Mouse (Mus musculus) heart, embryonic 15.5 days (tissue): ENCODE results near the gene Hdgfl1. TPM values are rescaled to one million over a fixed set of nuclear protein-coding genes. Genes with fewer than 3 reads are reported as not detected.

Experiments
- ATAC-seq: fragments of 200-750 bp; cut with Nextera tagmentation; replicated peaks from 2 replicates; pipeline ENCODE4 v1.8.0; 2017; ENCODE audit warnings: low read depth, moderate TSS enrichment; ENCODE audit not compliant: insufficient number of reproducible peaks, insufficient read depth, low FRiP score
- H3K27ac ChIP-seq: fragments of 300-500 bp; sonication (generic); 2 replicates; pipeline ENCODE4 v1.5.1; 2015; ENCODE audit warnings: mild to moderate bottlenecking, inconsistent platforms
- H3K27me3 ChIP-seq: fragments of 300-500 bp; sonication (generic); 2 replicates; pipeline ENCODE4 v1.6.1; 2015; ENCODE audit warnings: inconsistent platforms
- H3K36me3 ChIP-seq: fragments of 300-500 bp; sonication (generic); 2 replicates; pipeline ENCODE4 v1.6.1; 2015; ENCODE audit warnings: mild to moderate bottlenecking, inconsistent platforms
- H3K4me1 ChIP-seq: fragments of 300-500 bp; sonication (generic); replicated peaks from 2 replicates; pipeline ENCODE4 v1.6.1; 2015; ENCODE audit warnings: inconsistent platforms
- H3K4me2 ChIP-seq: fragments of 300-500 bp; sonication (generic); 2 replicates; pipeline ENCODE4 v1.6.1; 2015; ENCODE audit warnings: inconsistent platforms, mild to moderate bottlenecking, moderate library complexity
- H3K4me3 ChIP-seq: fragments of 300-500 bp; sonication (generic); 2 replicates; pipeline ENCODE4 v1.5.1; 2015; ENCODE audit warnings: mild to moderate bottlenecking, inconsistent platforms
- H3K9ac ChIP-seq: fragments of 300-500 bp; sonication (generic); 2 replicates; pipeline ENCODE4 v1.6.1; 2015; ENCODE audit warnings: mild to moderate bottlenecking, inconsistent platforms
- H3K9me3 ChIP-seq: fragments of 300-500 bp; sonication (generic); replicated peaks from 2 replicates; pipeline ENCODE4 v1.6.1; 2016; ENCODE audit warnings: inconsistent platforms
- WGBS: fragments of 180-500 bp; shearing (Covaris S2); methylation state at CpG from one replicate; pipeline ENCODE4 v1.1.7; 2015; ENCODE audit warnings: mixed read lengths; 5-methylcytosine and 5-hydroxymethylcytosine counted together
- polyA plus RNA-seq: library from polyadenylated mRNA; unstranded; fragments of >200 nt; fragmentation: Nextera tagmentation; extraction: Ambion mirVana; gene quantifications from 2 replicates; pipeline ENCODE4 v1.2.1, GENCODE M21; 2015

Gene Hdgfl1
- polyA plus RNA-seq, 1 experiment from 2014 or later, result not detected

DNA sequence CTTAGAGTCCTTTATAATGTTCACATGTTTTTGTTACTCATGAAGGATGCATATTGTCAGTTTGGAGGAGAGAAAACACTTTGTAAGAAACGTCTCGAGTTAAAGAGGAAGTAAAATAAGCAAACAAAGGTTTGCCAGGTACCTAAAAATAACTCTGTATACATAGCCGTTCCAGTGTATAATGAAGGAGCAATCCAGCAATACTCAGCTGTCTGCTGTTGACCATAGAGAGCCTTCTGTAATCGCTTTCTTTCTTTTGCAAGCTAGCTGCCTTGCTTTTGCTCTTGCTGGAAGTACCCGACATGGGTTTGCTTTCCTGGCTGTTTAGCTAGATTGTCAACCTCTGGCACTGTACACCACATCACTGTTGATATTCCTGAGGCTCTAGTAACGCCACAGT lies 48.6 kb downstream of the Hdgfl1 start:
- H3K36me3 ChIP-seq, result no peaks in the 10 kb centered on the region
- H3K4me3 ChIP-seq, result no peak overlapping the region
- ATAC-seq, result no peak
- H3K4me2 ChIP-seq, result no peak overlapping the region
- no peaks in the 10 kb centered on the region for H3K27me3 ChIP-seq
- no peaks in the 10 kb centered on the region for H3K4me1 ChIP-seq
- no peak overlapping the region for H3K27ac ChIP-seq
- WGBS, result 42% methylated on average over 6 of the region's 6 CpGs
- no peaks in the 10 kb centered on the region for H3K9me3 ChIP-seq
- H3K9ac ChIP-seq, result no peak overlapping the region

DNA sequence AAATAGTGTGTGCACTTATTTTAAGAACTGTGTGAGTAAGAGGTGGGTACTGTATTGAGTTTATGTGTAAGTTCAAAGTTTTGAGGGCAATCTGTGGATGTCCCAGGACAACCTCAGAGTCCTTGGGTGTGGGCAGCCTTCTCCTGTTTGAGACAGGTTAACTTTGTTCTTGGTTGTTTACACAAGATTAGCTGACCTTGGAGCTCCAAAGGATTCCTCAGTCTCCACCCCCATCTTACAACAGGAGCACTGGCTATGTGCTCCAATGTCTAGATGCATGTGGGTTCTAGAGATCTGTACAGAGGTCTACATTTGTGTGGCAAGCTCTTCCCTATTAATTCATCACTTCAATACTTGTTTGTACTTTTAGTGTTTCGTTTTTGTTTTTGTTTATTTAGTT lies 49.0 kb downstream of the Hdgfl1 start:
- 50% methylated on average over 1 of the region's 1 CpGs for WGBS
- H3K9me3 ChIP-seq, result no peaks in the 10 kb centered on the region
- H3K4me3 ChIP-seq, result no peak overlapping the region
- no peak overlapping the region for H3K4me2 ChIP-seq
- H3K27me3 ChIP-seq, result no peaks in the 10 kb centered on the region
- H3K27ac ChIP-seq, result no peak overlapping the region
- no peaks in the 10 kb centered on the region for H3K36me3 ChIP-seq
- ATAC-seq, result no peak
- H3K9ac ChIP-seq, result no peak overlapping the region
- no peaks in the 10 kb centered on the region for H3K4me1 ChIP-seq

DNA sequence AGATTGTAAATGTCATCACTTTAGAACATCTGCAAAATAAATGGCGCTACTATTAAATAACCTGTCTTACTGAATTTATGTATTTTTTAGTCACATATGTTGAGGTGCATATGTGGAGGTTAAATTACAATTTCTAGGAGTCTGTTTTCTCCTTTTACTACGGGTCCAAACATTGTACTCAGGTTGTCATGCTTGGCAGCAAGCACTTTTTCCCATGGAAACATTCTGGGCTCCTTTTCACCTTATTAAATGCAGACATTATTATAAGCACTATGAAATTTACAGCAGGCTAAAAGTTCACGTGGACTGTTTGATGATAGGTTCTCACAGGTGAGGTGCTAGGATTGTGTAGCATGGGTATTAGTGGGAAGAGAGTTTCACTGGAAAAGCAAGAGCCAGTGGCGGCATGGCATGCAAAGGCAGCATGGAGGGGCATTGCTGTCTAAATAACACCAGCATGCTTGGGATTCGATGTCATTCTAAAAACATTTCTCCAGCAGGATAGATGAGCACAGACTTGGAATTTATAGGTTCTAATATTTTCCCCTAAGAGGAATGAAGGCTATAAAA lies 50.7 kb downstream of the Hdgfl1 start:
- Histone ChIP-seq H3K36me3 (no peaks in the 10 kb centered on the region), H3K27ac (no peak overlapping the region), H3K4me3 (no peak overlapping the region), H3K27me3 (no peaks in the 10 kb centered on the region), H3K4me2 (no peak overlapping the region), H3K9ac (no peak overlapping the region), H3K4me1 (no peaks in the 10 kb centered on the region), H3K9me3 (no peaks in the 10 kb centered on the region)
- WGBS, result 73% methylated on average over 5 of the region's 5 CpGs
- no peak for ATAC-seq
